Mouse (Mus musculus) megakaryocyte, embryonic 14.5 days (primary cell): ENCODE results near the gene Ifna7.
"Not testable (repeated sequence)": the region's sequence is repeated elsewhere in the genome, so short reads cannot be mapped to it uniquely, and the experiment has no call there.

Source experiments
- FLI1 ChIP-seq: IDR thresholded peaks from 2 replicates; pipeline ENCODE4 v1.6.1; 2012; ENCODE audit warnings: low read length, inconsistent platforms, mixed read lengths
- GATA1 ChIP-seq: IDR thresholded peaks from 3 replicates; pipeline ENCODE4 v1.6.1; 2012; ENCODE audit warnings: mixed read lengths, low read length, inconsistent platforms, borderline replicate concordance

- TF ChIP-seq GATA1, FLI1: not testable (repeated sequence)
Observed at GRCm38 (mm10) chr4:88805761-88806160, 10.3 kb upstream of the Ifna7 start.
